In the genomic region with DNA sequence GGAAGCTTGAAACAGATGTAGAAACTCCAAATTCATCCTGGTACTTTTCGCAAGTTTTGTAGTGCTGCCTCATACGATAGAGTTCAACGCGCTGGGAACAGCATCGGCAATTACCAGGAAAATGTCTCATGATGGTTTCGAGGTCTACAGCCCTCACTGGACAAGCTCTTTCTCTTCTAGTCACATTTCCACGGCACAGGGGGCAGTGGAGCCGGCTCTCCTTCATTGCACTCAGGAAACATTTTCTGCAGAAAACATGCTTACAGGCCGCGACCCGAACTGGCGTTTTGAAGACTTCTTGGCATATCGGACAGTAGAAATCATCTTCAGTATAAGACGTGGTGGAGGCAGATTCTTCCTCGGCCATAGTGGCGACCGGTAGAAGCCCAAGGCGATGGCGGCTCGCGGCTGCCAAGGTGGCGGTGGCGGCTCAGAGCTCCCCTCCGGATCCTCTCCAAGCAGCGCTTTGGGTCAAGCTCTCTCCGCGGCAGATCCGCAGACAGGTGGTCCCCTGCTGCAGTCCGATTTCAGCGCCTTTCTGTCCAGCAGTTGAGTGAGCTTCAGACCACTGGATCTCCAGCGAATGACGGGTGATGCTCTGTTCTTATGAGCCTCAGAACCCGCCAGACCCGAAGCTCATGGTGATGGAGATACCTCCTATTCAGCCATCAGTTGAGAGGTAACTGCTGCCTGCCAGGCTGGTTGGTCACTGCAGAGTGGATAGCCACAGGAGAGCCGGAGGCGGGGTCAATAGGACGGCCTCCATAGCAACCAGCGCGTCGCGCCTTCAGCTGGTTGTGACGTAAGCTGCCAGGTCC, we compare ENCODE assay signal across 9 mouse cellular contexts. TPM values are rescaled to one million over a fixed set of nuclear protein-coding genes. Genes with fewer than 3 reads are reported as not detected.
DNase-seq lines count a peak whose midpoint lies in the region; ATAC-seq and TF ChIP-seq lines count a peak whose summit lies in the region.
"Had no signal": no experiment of that assay in that cellular context is flagged by ENCODE, and none has a peak within 500 bp of the region (broad histone marks: within the 10 kb centered on the region; RNA-seq: fewer than 3 reads in every experiment).

A gene (minus strand): TSS at position 713 of the 818 bp plus-strand sequence.

- TF ChIP-seq CTCF in lung, adult 2 months (IDR thresholded peaks at IDR 0.05; ENCODE audit: insufficient read depth, low read length), result no peak

- peaks cover 32% of the 10 kb centered on the region for H3K27me3 ChIP-seq in kidney, embryonic 16.5 days (ENCODE audit: insufficient read depth, low read length)
- H3K27me3 ChIP-seq in lung, embryonic 16.5 days (ENCODE audit: control insufficient read depth, insufficient read depth, low read depth, low read length), result peaks cover 6% of the 10 kb centered on the region

- peak within 1 kb of the TSS; percentile 68 for H3K4me2 ChIP-seq in kidney, embryonic 16.5 days (replicated peaks; ENCODE audit: low read depth, low read length)
- H3K4me2 ChIP-seq in lung, embryonic 16.5 days (ENCODE audit: low read depth, low read length), result peak within 1 kb of the TSS; percentile 62

- H3K4me3 ChIP-seq in lung, adult 2 months (replicated peaks; ENCODE audit: extremely low read depth, low read depth, low read length), result no peak within 1 kb of the TSS
- H3K4me3 ChIP-seq in kidney, embryonic 16.5 days (ENCODE audit: low read length), result peak within 1 kb of the TSS; percentile 45
- H3K4me3 ChIP-seq in lung, embryonic 16.5 days (ENCODE audit: low read length), result peak within 1 kb of the TSS; percentile 36

- 37% methylated on average over 42 of the region's 42 CpGs for WGBS in lung, adult 2 months
- 31% methylated on average over 42 of the region's 42 CpGs for WGBS in kidney, embryonic 16.5 days
- WGBS in lung, embryonic 16.5 days, result 20% methylated on average over 42 of the region's 42 CpGs

- peak; percentile 77 for ATAC-seq in granulocyte monocyte progenitor cell, adult 5-6 weeks (replicated peaks; ENCODE audit: poor library complexity, severe bottlenecking)
- ATAC-seq in kidney, embryonic 16.5 days (ENCODE audit: low FRiP score, low TSS enrichment), result peak; percentile 91; the same call in 1 of the 2 replicates
- 0 out of 2 replicates have a peak, but pooled peaks have one; percentile 38 for ATAC-seq in lung, embryonic 16.5 days (ENCODE audit: low read depth)
- ATAC-seq: Patski had no signal

- no peaks in the 10 kb centered on the region for H3K9me3 ChIP-seq in kidney, embryonic 16.5 days (ENCODE audit: low read length)
- H3K9me3 ChIP-seq in lung, embryonic 16.5 days (ENCODE audit: control insufficient read depth, low read length), result no peaks in the 10 kb centered on the region

- peak; percentile 5 to 6 for DNase-seq in lung, adult 18-20 months
- no peak for DNase-seq in lung, adult 2 months
- DNase-seq in cerebellum, postnatal 25 days, result peak; percentile 65 to 72
- DNase-seq in right cerebral cortex, adult 18-20 months, result peak; percentile 20
- DNase-seq in urinary bladder, adult 2 months (ENCODE audit: low spot score), result no peak

- no peak within 1 kb of the TSS; the same call in 1 of the 2 replicates for H3K9ac ChIP-seq in kidney, embryonic 16.5 days (replicated peaks; ENCODE audit: low read length)
- no peak within 1 kb of the TSS for H3K9ac ChIP-seq in lung, embryonic 16.5 days (ENCODE audit: low read length)

- H3K36me3 ChIP-seq in kidney, embryonic 16.5 days (ENCODE audit: insufficient read depth, low read length), result no peaks in the 10 kb centered on the region
- H3K36me3 ChIP-seq in lung, embryonic 16.5 days (ENCODE audit: control insufficient read depth, insufficient read depth, low read length), result no peaks in the 10 kb centered on the region

- no peak within 1 kb of the TSS for H3K27ac ChIP-seq in kidney, embryonic 16.5 days (ENCODE audit: low read length)
- no peak within 1 kb of the TSS for H3K27ac ChIP-seq in lung, embryonic 16.5 days (ENCODE audit: low read length)

- no peak for TF ChIP-seq POLR2A in lung, adult 2 months (IDR thresholded peaks at IDR 0.05; ENCODE audit: borderline replicate concordance, extremely low read depth, low read depth, low read length)

- no peaks in the 10 kb centered on the region for H3K4me1 ChIP-seq in lung, adult 2 months (ENCODE audit: control insufficient read depth, insufficient read depth, low read length)
- no peaks in the 10 kb centered on the region for H3K4me1 ChIP-seq in kidney, embryonic 16.5 days (ENCODE audit: insufficient read depth, low read length)
- no peaks in the 10 kb centered on the region for H3K4me1 ChIP-seq in lung, embryonic 16.5 days (replicated peaks; ENCODE audit: control insufficient read depth, insufficient read depth, low read length)

RNA-seq across cellular contexts. Expression of the gene that starts here (rescaled TPM):
- polyA plus RNA-seq in lung, adult 2 months (2012; rRNA removed), result 0.22 and 0.26 TPM in 2 replicates
- total RNA-seq in granulocyte monocyte progenitor cell, adult 5-6 weeks (2014; fragmentation: Nextera tagmentation), result 4.1 TPM in 1 of 2 replicates, not detected in the other
- not detected in 2 replicates for total RNA-seq in granulocyte monocyte progenitor cell, adult 5-6 weeks (2017)
- polyA plus RNA-seq in kidney, embryonic 16.5 days (2015; fragmentation: Nextera tagmentation; extraction: Ambion mirVana), result not detected in 2 replicates
- 0.13 and 0.18 TPM in 2 replicates for polyA plus RNA-seq in lung, embryonic 16.5 days (2015; fragmentation: Nextera tagmentation; extraction: Ambion mirVana)
- polyA plus RNA-seq in urinary bladder, adult 2 months (2012; rRNA removed), result 0.04 TPM in 1 of 2 replicates, not detected in the other
- polyA plus RNA-seq: Patski had no signal

Comparison
In these comparisons a context has a peak if more than half of its experiments do, and no peak if none do; other contexts are left out.
1. DNase-seq: peak in lung, adult 18-20 months (2 of 2), cerebellum, postnatal 25 days (2 of 2) and right cerebral cortex, adult 18-20 months (single experiment); none in lung, adult 2 months (single experiment) and urinary bladder, adult 2 months (single experiment).
2. Peak in ATAC-seq, H3K4me3 ChIP-seq and H3K4me2 ChIP-seq in kidney, embryonic 16.5 days; RNA of the gene not detected or under 1 TPM.
3. Peak in ATAC-seq, H3K4me3 ChIP-seq and H3K4me2 ChIP-seq in lung, embryonic 16.5 days; RNA of the gene not detected or under 1 TPM.
4. ATAC-seq: peak in every context shown above with its lines; median percentile 91 in kidney, embryonic 16.5 days; 77 in granulocyte monocyte progenitor cell, adult 5-6 weeks; 38 in lung, embryonic 16.5 days.